Mouse (Mus musculus) MEL-GATA-1-ER (cell line): ENCODE data around the gene Pecr.
"Not testable (repeated sequence)": the region's sequence is repeated elsewhere in the genome, so short reads cannot be mapped to it uniquely, and the experiment has no call there.

Source experiments
- DNase-seq: peaks from one replicate; pipeline ENCODE4 v3.0.0-alpha.2; 2012; ENCODE audit warnings: low read depth; ENCODE audit errors: extremely low read depth

Gene Pecr

GRCm38 (mm10) chr1:72288527-72289150, 4.5 kb upstream of the Pecr start:
- DNase-seq: no peak

- DNase-seq: no peak
Measured at GRCm38 (mm10) chr1:72287893-72288292, 3.8 kb upstream of the Pecr start.

- no peak for DNase-seq
Measured at GRCm38 (mm10) chr1:72286904-72287303, 2.8 kb upstream of the Pecr start.

- no peak for DNase-seq
Measured at GRCm38 (mm10) chr1:72284539-72284938, 425 bp upstream of the Pecr start.

- DNase-seq: no peak
Measured at GRCm38 (mm10) chr1:72282604-72283003, 1.5 kb downstream of the Pecr start.

- no peak for DNase-seq
Measured at GRCm38 (mm10) chr1:72278085-72278484, 6.0 kb downstream of the Pecr start.

- DNase-seq: no peak
Measured at GRCm38 (mm10) chr1:72263099-72263498, 21.0 kb downstream of the Pecr start.

GRCm38 (mm10) chr1:72256381-72257256, 27.5 kb downstream of the Pecr start:
- no peak for DNase-seq

GRCm38 (mm10) chr1:72255854-72256175, 28.3 kb downstream of the Pecr start:
- DNase-seq: no peak

- peak; percentile 99 for DNase-seq
Measured at GRCm38 (mm10) chr1:72255062-72255853, 28.9 kb downstream of the Pecr start.

GRCm38 (mm10) chr1:72254545-72255061, 29.5 kb downstream of the Pecr start:
- peak; percentile 78 for DNase-seq

- peak; percentile 47 for DNase-seq
Measured at GRCm38 (mm10) chr1:72253881-72254491, 30.1 kb downstream of the Pecr start.

- no peak for DNase-seq
Measured at GRCm38 (mm10) chr1:72251806-72252205, 32.3 kb downstream of the Pecr start.

- DNase-seq: not testable (repeated sequence)
Measured at GRCm38 (mm10) chr1:72248226-72248737, 35.8 kb downstream of the Pecr start.

- DNase-seq: peak; percentile 99
Measured at GRCm38 (mm10) chr1:72244317-72245036, 39.6 kb downstream of the Pecr start.

GRCm38 (mm10) chr1:72243656-72244316, 40.3 kb downstream of the Pecr start:
- peak; percentile 89 for DNase-seq

GRCm38 (mm10) chr1:72242581-72243143, 41.5 kb downstream of the Pecr start:
- DNase-seq: no peak

- not testable (repeated sequence) for DNase-seq
Measured at GRCm38 (mm10) chr1:72239113-72239512, 45.0 kb downstream of the Pecr start.

GRCm38 (mm10) chr1:72238016-72238580, 46.0 kb downstream of the Pecr start:
- no peak for DNase-seq
